Mouse (Mus musculus): Measurements from ENCODE around the gene Twist1. TPM values are rescaled to one million over a fixed set of nuclear protein-coding genes. Genes with fewer than 3 reads are reported as not detected.

The Twist1 gene
- polyA plus RNA-seq, 1 experiment: 0.19 TPM

GRCm38 (mm10) chr12:33956576-33957399 lies 683 bp upstream of the Twist1 start:
- peaks cover 69% of the 10 kb centered on the region for H3K27me3 ChIP-seq (replicated peaks)
- H3K36me3 ChIP-seq (replicated peaks; ENCODE audit: low read length): no peaks in the 10 kb centered on the region
- TF ChIP-seq GATA1 (IDR thresholded peaks at IDR 0.05; ENCODE audit: borderline replicate concordance, low read length) (no peak), FLI1 (IDR thresholded peaks at IDR 0.05; ENCODE audit: low read length) (no peak)
- peak overlapping the region; percentile 90 for H3K4me3 ChIP-seq (replicated peaks)
- peaks cover 5% of the 10 kb centered on the region; the same call in 1 of the 2 replicates for H3K9me3 ChIP-seq
- peaks cover 37% of the 10 kb centered on the region for H3K4me1 ChIP-seq

DNA sequence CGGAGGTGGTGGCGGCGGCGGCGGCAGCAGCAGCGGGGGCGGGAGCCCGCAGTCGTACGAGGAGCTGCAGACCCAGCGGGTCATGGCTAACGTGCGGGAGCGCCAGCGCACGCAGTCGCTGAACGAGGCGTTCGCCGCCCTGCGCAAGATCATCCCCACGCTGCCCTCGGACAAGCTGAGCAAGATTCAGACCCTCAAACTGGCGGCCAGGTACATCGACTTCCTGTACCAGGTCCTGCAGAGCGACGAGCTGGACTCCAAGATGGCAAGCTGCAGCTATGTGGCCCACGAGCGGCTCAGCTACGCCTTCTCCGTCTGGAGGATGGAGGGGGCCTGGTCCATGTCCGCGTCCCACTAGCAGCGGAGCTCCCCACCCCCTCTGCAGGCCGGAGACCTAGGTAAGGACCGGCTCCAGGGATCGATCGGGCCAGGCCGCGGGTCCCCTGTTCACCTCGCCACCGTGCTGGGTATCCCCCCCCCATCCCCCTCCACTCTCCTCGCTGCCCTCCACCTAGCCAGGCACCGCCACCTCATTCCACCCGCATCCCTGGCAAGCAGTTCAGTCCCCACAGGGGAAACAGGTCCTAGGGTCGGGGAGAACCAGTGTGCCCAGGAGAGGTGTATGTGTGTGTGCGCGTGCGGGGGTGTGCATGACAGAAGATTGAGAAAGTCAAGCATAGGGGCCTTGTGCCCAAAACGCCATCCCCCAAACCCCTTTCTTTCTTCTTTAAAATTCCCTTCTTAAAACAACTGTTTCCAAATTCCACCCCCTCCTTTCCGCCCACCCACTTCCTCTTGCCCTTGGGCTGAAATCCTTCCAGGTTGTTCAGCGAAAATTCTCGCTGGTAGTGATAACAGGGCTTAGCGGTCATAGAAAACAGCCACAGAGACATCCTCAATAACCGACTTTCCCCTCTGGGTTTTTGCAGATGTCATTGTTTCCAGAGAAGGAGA lies 1.0 kb downstream of the Twist1 start:
- peaks cover 85% of the 10 kb centered on the region for H3K27me3 ChIP-seq (replicated peaks)
- peaks cover 8% of the 10 kb centered on the region; the same call in 1 of the 2 replicates for H3K9me3 ChIP-seq
- H3K4me3 ChIP-seq (replicated peaks): peak overlapping the region; percentile 90
- no peaks in the 10 kb centered on the region for H3K36me3 ChIP-seq (replicated peaks; ENCODE audit: low read length)
- peaks cover 48% of the 10 kb centered on the region for H3K4me1 ChIP-seq
- TF ChIP-seq FLI1 (IDR thresholded peaks at IDR 0.05; ENCODE audit: low read length) (no peak), GATA1 (IDR thresholded peaks at IDR 0.05; ENCODE audit: borderline replicate concordance, low read length) (no peak)

GRCm38 (mm10) chr12:33959206-33959605 lies 1.7 kb downstream of the Twist1 start:
- H3K4me3 ChIP-seq (replicated peaks): no peak overlapping the region

DNA sequence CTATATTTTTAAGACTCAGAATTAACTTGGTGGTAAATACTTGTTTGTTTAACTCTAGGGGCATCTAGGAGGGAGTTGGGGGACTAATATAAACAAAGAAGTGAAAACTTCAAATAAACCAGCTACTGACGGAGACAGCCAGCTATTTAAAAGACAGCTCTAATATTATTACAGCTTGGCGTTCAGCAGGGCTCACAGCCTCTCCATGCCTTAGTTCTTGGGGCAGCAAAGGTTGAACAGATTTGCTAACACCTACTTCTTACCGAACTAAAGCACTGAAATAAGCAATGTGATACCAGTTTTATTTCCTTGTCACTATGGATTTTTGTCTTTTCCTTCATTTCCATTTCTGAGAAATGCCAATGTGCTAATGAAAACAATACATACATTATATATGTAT lies 2.4 kb downstream of the Twist1 start:
- H3K27me3 ChIP-seq (replicated peaks): peaks cover 89% of the 10 kb centered on the region
- H3K4me3 ChIP-seq (replicated peaks): no peak overlapping the region
- TF ChIP-seq GATA1 (IDR thresholded peaks at IDR 0.05; ENCODE audit: borderline replicate concordance, low read length) (no peak), FLI1 (IDR thresholded peaks at IDR 0.05; ENCODE audit: low read length) (no peak)

More at GRCm38 (mm10) chr12:33959206-33959605, 1.7 kb downstream of the Twist1 start:
- H3K9me3 ChIP-seq: peaks cover 12% of the 10 kb centered on the region; the same call in 1 of the 2 replicates
- TF ChIP-seq GATA1 (IDR thresholded peaks at IDR 0.05; ENCODE audit: borderline replicate concordance, low read length): no peak
- TF ChIP-seq FLI1 (IDR thresholded peaks at IDR 0.05; ENCODE audit: low read length): no peak
- H3K36me3 ChIP-seq (replicated peaks; ENCODE audit: low read length): no peaks in the 10 kb centered on the region
- peaks cover 52% of the 10 kb centered on the region for H3K4me1 ChIP-seq
- peaks cover 86% of the 10 kb centered on the region for H3K27me3 ChIP-seq (replicated peaks)

GRCm38 (mm10) chr12:33961013-33961412 lies 3.5 kb downstream of the Twist1 start:
- TF ChIP-seq FLI1 (IDR thresholded peaks at IDR 0.05; ENCODE audit: low read length) (no peak), GATA1 (IDR thresholded peaks at IDR 0.05; ENCODE audit: borderline replicate concordance, low read length) (no peak)
- H3K9me3 ChIP-seq: peaks cover 13% of the 10 kb centered on the region; the same call in 1 of the 2 replicates

More for the DNA sequence above, 2.4 kb downstream of the Twist1 start:
- Histone ChIP-seq H3K4me1 (peaks cover 52% of the 10 kb centered on the region), H3K9me3 (peaks cover 15% of the 10 kb centered on the region; the same call in 1 of the 2 replicates), H3K36me3 (replicated peaks; ENCODE audit: low read length) (no peaks in the 10 kb centered on the region)

GRCm38 (mm10) chr12:33962118-33962772 lies 4.8 kb downstream of the Twist1 start:
- peaks cover 86% of the 10 kb centered on the region for H3K27me3 ChIP-seq (replicated peaks)
- H3K9me3 ChIP-seq: 0 out of 2 replicates have a peak, but pooled peaks cover 11% of the 10 kb centered on the region
- H3K4me3 ChIP-seq (replicated peaks): peak overlapping the region; percentile 75
- H3K4me1 ChIP-seq: peaks cover 43% of the 10 kb centered on the region
- TF ChIP-seq FLI1 (IDR thresholded peaks at IDR 0.05; ENCODE audit: low read length) (no peak), GATA1 (IDR thresholded peaks at IDR 0.05; ENCODE audit: borderline replicate concordance, low read length) (no peak)
- no peaks in the 10 kb centered on the region for H3K36me3 ChIP-seq (replicated peaks; ENCODE audit: low read length)

More at GRCm38 (mm10) chr12:33961013-33961412, 3.5 kb downstream of the Twist1 start:
- Histone ChIP-seq H3K27me3 (replicated peaks) (peaks cover 86% of the 10 kb centered on the region), H3K4me3 (replicated peaks) (no peak overlapping the region), H3K4me1 (peaks cover 45% of the 10 kb centered on the region), H3K36me3 (replicated peaks; ENCODE audit: low read length) (no peaks in the 10 kb centered on the region)

- Histone ChIP-seq H3K4me3 (replicated peaks) (no peak overlapping the region), H3K4me1 (peaks cover 43% of the 10 kb centered on the region), H3K9me3 (peaks cover 13% of the 10 kb centered on the region; the same call in 1 of the 2 replicates), H3K36me3 (replicated peaks; ENCODE audit: low read length) (no peaks in the 10 kb centered on the region), H3K27me3 (replicated peaks) (peaks cover 86% of the 10 kb centered on the region)
- no peak for TF ChIP-seq GATA1 (IDR thresholded peaks at IDR 0.05; ENCODE audit: borderline replicate concordance, low read length)
- no peak for TF ChIP-seq FLI1 (IDR thresholded peaks at IDR 0.05; ENCODE audit: low read length)
Observed at GRCm38 (mm10) chr12:33962773-33963130, 5.3 kb downstream of the Twist1 start.

GRCm38 (mm10) chr12:33963671-33964369 lies 6.3 kb downstream of the Twist1 start:
- Histone ChIP-seq H3K36me3 (replicated peaks; ENCODE audit: low read length) (no peaks in the 10 kb centered on the region), H3K9me3 (peaks cover 18% of the 10 kb centered on the region; the same call in 1 of the 2 replicates), H3K4me3 (replicated peaks) (no peak overlapping the region), H3K4me1 (peaks cover 32% of the 10 kb centered on the region), H3K27me3 (replicated peaks) (peaks cover 86% of the 10 kb centered on the region)
- TF ChIP-seq FLI1 (IDR thresholded peaks at IDR 0.05; ENCODE audit: low read length) (no peak), GATA1 (IDR thresholded peaks at IDR 0.05; ENCODE audit: borderline replicate concordance, low read length) (no peak)
